Mouse (Mus musculus): ENCODE data around the gene Sohlh1.

DNA sequence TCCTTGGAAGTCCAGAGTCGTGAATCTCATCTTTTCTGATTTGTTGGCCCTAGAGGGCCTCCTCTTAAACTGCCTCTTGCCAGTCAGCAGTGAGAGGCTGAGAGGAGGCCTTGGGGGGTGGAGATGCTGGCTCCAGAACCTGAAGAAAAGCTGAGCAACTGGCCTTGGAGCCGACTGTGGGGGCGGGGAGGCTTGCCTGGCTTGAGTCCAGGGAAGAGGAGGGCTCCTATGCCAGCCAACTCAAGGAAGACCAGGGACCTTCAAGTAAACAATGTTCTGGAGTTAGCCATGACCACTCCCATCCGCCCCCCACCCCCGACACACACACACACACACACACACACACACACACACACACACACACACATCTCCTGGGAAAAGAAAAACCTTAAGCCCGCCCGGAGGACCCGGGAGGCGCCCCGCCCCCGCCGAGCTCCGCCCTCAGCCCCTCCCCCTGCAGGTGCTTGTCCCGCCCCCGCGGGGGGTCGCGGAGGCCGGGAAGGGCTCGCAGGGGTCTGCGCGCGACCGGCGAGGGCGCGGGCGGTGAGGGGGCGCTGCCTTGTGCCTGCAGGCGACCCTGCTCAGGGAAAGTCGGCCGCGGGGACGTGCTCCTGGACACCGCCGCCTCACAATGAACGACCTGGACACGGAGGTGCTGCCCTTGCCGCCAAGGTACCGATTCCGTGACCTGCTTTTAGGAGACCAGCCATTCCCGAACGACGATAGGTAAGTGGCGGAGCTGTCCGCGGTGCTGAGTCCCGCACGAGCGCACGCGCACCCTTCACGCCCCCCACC, 16.5 kb upstream of the Sohlh1 start, which contains the start of gene Kcnt1:
- TF ChIP-seq POLR2A (IDR thresholded peaks at IDR 0.05; ENCODE audit: insufficient read depth, low read length) (no peak), CTCF (IDR thresholded peaks at IDR 0.05; ENCODE audit: low read depth, low read length) (no peak)

Data from ES-Bruce4 (cell line).